Mouse (Mus musculus) heart, postnatal 0 days (tissue): ENCODE data around the gene Adamts16. TPM values are rescaled to one million over a fixed set of nuclear protein-coding genes. Genes with fewer than 3 reads are reported as not detected.

ENCODE experiments used
- ATAC-seq: fragments of 200-750 bp; cut with Nextera tagmentation; 2 replicates; pipeline ENCODE4 v1.8.0; 2017; ENCODE audit warnings: low read depth, moderate number of reproducible peaks, moderate library complexity; ENCODE audit not compliant: insufficient read depth
- DNase-seq: peaks from one replicate; pipeline ENCODE4 v3.0.0-alpha.2; 2016; ENCODE audit warnings: low spot score
- H3K27ac ChIP-seq: fragments of 300-500 bp; sonication (generic); 2 replicates; pipeline ENCODE4 v1.5.1; 2014; ENCODE audit warnings: low read depth, mild to moderate bottlenecking
- H3K27me3 ChIP-seq: fragments of 300-500 bp; sonication (generic); 2 replicates; pipeline ENCODE4 v1.6.1; 2014; ENCODE audit warnings: low read length, mixed read lengths; ENCODE audit not compliant: control insufficient read depth, insufficient read depth
- H3K36me3 ChIP-seq: fragments of 300-500 bp; sonication (generic); replicated peaks from 2 replicates; pipeline ENCODE4 v1.6.1; 2014; ENCODE audit warnings: low read length, mixed read lengths; ENCODE audit not compliant: control insufficient read depth, insufficient read depth
- H3K4me1 ChIP-seq: fragments of 300-500 bp; sonication (generic); 2 replicates; pipeline ENCODE4 v1.6.1; 2014; ENCODE audit warnings: antibody characterized with exemption; ENCODE audit not compliant: control insufficient read depth, insufficient read depth
- H3K4me2 ChIP-seq: fragments of 300-500 bp; sonication (generic); 2 replicates; pipeline ENCODE4 v1.6.1; 2014; ENCODE audit warnings: low read depth, mild to moderate bottlenecking, low read length, moderate library complexity
- H3K4me3 ChIP-seq: fragments of 300-500 bp; sonication (generic); 2 replicates; pipeline ENCODE4 v1.5.1; 2014; ENCODE audit warnings: low read depth, low read length
- H3K9ac ChIP-seq: fragments of 300-500 bp; sonication (generic); replicated peaks from 2 replicates; pipeline ENCODE4 v1.6.1; 2014; ENCODE audit warnings: low read depth, low read length, mixed read lengths
- H3K9me3 ChIP-seq: fragments of 300-500 bp; sonication (generic); replicated peaks from 2 replicates; pipeline ENCODE4 v1.6.1; 2016; ENCODE audit warnings: low read length; ENCODE audit not compliant: control insufficient read depth
- CTCF ChIP-seq: IDR thresholded peaks from 2 replicates; pipeline ENCODE4 v1.5.1; 2016; ENCODE audit warnings: antibody characterized with exemption, control low read depth, low read depth
- EP300 ChIP-seq: IDR thresholded peaks from 2 replicates; pipeline ENCODE4 v1.6.1; 2016; ENCODE audit warnings: antibody characterized with exemption, low read depth
- WGBS: fragments of 180-500 bp; shearing (Covaris S2); extraction: QIAGEN DNeasy Blood & Tissue Kit; methylation state at CpG from one replicate; pipeline ENCODE4 v1.1.7; 2014; 5-methylcytosine and 5-hydroxymethylcytosine counted together
- polyA plus RNA-seq: library from polyadenylated mRNA; unstranded; fragments of >200 nt; fragmentation: Nextera tagmentation; extraction: Ambion mirVana; gene quantifications from 2 replicates; pipeline ENCODE4 v1.2.1, GENCODE M21; 2015
- total RNA-seq: library from RNA; depleted of rRNA; stranded (reverse); fragments of >200 nt; gene quantifications from 2 replicates; pipeline ENCODE4 v1.2.3, GENCODE M21; 2014; ENCODE audit warnings: low replicate concordance

Adamts16 gene
- total and polyA plus RNA-seq, 2 experiments from 2014 or later: 0.05 to 0.57 TPM

DNA sequence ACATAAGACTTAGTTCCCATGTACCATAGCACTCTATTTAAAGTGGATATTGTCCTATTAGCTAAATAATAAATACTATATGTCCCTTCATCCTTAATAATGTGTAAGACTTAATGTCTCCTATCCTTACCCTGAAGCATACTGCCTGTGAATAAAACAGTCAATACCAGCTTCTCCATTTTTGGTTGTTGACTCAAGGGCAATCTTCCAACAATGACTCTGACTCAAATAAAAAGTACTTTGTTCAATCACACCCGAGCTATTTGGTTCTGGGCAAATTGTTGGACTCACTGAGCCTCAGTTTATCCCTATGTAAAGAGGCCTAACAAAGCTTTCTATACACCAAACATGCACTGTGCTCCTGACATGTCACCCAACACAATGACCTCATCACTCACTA is 51.8 kb downstream of the Adamts16 start:
- Histone ChIP-seq H3K27ac (no peak overlapping the region), H3K36me3 (no peaks in the 10 kb centered on the region), H3K9ac (no peak overlapping the region), H3K9me3 (no peaks in the 10 kb centered on the region), H3K4me1 (no peaks in the 10 kb centered on the region), H3K4me3 (no peak overlapping the region), H3K4me2 (no peak overlapping the region), H3K27me3 (0 out of 2 replicates have a peak, but pooled peaks cover 8% of the 10 kb centered on the region)
- ATAC-seq (no peak), DNase-seq (no peak)
- 53% methylated on average over 1 of the region's 1 CpGs for WGBS
- no peak for TF ChIP-seq EP300
- TF ChIP-seq CTCF: no peak

DNA sequence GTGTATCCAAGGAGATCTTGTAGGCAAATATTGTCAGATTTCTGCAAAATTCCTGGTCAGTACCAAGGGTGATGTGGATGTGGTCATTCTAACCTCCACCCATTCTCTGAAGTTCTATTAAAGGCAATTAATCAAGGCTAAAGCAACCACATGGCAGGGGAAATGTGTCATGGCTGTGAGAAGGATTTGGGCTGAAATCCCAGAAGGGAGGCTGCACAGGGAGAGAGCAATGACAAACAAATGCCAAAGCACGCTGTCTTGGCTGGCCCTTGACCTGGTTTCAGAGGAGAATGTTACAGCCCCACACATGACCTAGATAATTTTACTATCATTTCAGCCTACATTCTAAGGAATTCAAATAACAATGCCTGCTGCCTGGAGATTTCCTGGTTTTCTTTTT is 52.6 kb downstream of the Adamts16 start:
- no peak for ATAC-seq

DNA sequence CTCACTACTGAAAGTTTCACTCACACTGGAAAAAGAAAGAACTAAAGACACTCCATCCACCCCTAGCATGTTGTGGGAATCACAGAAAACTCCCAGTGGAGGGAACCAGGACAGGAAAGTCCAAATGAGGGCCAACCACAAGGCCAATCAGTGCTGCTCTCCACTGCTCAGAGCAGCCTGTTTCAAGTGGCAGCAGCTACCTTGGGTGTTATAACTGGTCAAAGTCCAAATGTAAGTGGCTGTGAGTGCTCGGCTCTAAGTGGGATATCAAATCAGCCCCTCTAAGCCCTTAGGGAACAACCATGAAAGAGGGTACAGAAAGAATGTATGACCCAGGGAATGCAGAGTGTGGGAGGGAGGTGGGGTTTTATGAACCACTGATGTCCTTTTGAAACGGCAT is 56.5 kb downstream of the Adamts16 start:
- H3K4me1 ChIP-seq: no peaks in the 10 kb centered on the region
- H3K4me3 ChIP-seq: no peak overlapping the region
- H3K27me3 ChIP-seq: 0 out of 2 replicates have a peak, but pooled peaks cover 5% of the 10 kb centered on the region
- no peak overlapping the region for H3K4me2 ChIP-seq
- peak; percentile 20 for DNase-seq
- TF ChIP-seq CTCF (no peak), EP300 (no peak)
- no peaks in the 10 kb centered on the region for H3K36me3 ChIP-seq
- WGBS: 40% methylated on average over 2 of the region's 2 CpGs
- H3K27ac ChIP-seq: no peak overlapping the region
- ATAC-seq: no peak
- no peak overlapping the region for H3K9ac ChIP-seq
- no peaks in the 10 kb centered on the region for H3K9me3 ChIP-seq

More for the DNA sequence above, 52.6 kb downstream of the Adamts16 start:
- no peak overlapping the region for H3K9ac ChIP-seq
- TF ChIP-seq CTCF: no peak
- TF ChIP-seq EP300: no peak
- H3K9me3 ChIP-seq: no peaks in the 10 kb centered on the region
- H3K4me2 ChIP-seq: no peak overlapping the region
- H3K36me3 ChIP-seq: no peaks in the 10 kb centered on the region
- 0 out of 2 replicates have a peak, but pooled peaks cover 8% of the 10 kb centered on the region for H3K27me3 ChIP-seq
- H3K4me1 ChIP-seq: no peaks in the 10 kb centered on the region
- H3K27ac ChIP-seq: no peak overlapping the region
- WGBS: 31% methylated on average over 1 of the region's 1 CpGs
- no peak overlapping the region for H3K4me3 ChIP-seq
- DNase-seq: no peak

DNA sequence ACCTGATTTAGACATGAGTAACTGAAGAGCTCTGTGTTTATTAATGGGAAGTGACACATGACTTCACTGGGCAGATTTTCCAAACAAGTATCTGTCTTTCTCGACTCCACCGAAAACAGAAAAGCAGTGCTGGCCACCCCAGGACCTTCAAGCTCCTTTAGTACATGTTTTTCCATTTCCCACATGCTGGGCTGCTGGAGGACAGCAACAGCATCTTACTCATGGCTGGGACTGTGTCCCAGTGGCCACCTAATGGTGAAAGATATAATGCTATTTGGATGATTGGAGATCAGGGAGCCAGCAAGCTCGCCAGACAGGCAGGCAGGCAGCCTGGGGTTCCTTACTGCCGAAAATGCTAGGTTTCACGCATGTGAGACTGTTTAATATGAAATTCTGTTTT is 57.5 kb downstream of the Adamts16 start:
- Histone ChIP-seq H3K9ac (no peak overlapping the region), H3K27ac (no peak overlapping the region), H3K4me2 (no peak overlapping the region), H3K36me3 (no peaks in the 10 kb centered on the region), H3K4me1 (no peaks in the 10 kb centered on the region), H3K4me3 (no peak overlapping the region), H3K9me3 (no peaks in the 10 kb centered on the region), H3K27me3 (0 out of 2 replicates have a peak, but pooled peaks cover 5% of the 10 kb centered on the region)
- DNase-seq: no peak
- no peak for ATAC-seq
- TF ChIP-seq CTCF (peak; percentile 21; the same call in 1 of the 2 replicates), EP300 (no peak)
- WGBS: 61% methylated on average over 5 of the region's 5 CpGs

DNA sequence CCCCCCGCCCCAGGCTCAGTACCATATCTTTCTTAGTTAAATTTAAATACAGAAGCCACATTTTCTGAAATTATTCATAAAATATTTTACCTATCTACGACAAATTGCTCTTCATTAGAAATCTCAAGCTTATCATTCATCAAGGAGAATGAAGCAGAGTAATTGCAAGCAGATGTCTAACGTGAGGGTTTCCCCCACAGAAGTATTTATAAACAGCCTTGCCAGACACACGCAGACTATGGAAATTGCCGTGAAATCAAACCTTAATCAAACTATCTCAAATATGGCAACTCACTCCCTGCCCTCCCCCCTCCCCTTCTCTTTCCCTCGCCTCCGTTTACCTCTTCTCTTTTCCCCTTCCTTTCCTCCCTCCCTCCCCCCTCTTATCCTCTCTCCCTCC is 61.8 kb downstream of the Adamts16 start:
- ATAC-seq: no peak
- TF ChIP-seq CTCF: no peak
- no peak for TF ChIP-seq EP300
- H3K4me3 ChIP-seq: no peak overlapping the region
- WGBS: 53% methylated on average over 7 of the region's 7 CpGs
- H3K4me2 ChIP-seq: no peak overlapping the region
- no peaks in the 10 kb centered on the region for H3K27me3 ChIP-seq
- no peaks in the 10 kb centered on the region for H3K4me1 ChIP-seq
- H3K9me3 ChIP-seq: no peaks in the 10 kb centered on the region
- H3K27ac ChIP-seq: no peak overlapping the region
- DNase-seq: no peak
- H3K36me3 ChIP-seq: no peaks in the 10 kb centered on the region
- no peak overlapping the region for H3K9ac ChIP-seq

DNA sequence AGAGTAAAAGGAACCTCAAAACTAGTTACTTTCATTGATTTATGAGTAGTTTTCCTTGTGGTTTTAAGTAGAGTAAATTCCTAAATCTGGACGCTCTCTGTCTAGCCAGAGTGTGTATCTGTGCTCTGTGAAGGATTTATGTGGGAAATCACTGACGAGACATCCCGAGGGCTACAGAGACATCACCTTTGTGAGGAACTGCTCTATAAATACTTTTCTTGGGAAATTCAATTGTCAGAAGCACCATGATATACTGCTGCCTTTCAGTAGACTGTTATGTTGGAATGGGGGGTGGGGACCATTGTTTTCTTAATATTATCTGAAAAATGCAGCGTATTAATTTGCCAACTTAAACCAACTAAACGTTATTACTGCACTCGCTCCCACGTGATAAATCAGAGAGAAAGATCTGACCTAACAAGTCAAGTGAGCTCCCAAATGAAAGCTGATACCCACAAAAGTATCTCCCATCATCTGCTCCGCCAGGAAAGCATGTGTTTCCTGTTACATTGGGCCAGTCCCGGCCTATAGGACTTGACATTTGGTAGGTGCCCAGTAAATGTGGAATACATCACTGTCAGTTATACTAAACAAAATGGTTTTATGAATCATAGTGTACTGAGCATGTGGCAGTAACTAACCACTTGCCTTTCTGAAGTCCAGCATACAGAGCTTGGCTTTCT is 62.6 kb downstream of the Adamts16 start:
- Histone ChIP-seq H3K9ac (no peak overlapping the region), H3K27me3 (no peaks in the 10 kb centered on the region), H3K36me3 (no peaks in the 10 kb centered on the region), H3K4me1 (no peaks in the 10 kb centered on the region), H3K4me3 (no peak overlapping the region), H3K9me3 (no peaks in the 10 kb centered on the region), H3K27ac (no peak overlapping the region), H3K4me2 (no peak overlapping the region)
- ATAC-seq: no peak
- no peak for DNase-seq
- TF ChIP-seq EP300 (no peak), CTCF (no peak)
- 56% methylated on average over 9 of the region's 9 CpGs for WGBS
